In the genomic region with DNA sequence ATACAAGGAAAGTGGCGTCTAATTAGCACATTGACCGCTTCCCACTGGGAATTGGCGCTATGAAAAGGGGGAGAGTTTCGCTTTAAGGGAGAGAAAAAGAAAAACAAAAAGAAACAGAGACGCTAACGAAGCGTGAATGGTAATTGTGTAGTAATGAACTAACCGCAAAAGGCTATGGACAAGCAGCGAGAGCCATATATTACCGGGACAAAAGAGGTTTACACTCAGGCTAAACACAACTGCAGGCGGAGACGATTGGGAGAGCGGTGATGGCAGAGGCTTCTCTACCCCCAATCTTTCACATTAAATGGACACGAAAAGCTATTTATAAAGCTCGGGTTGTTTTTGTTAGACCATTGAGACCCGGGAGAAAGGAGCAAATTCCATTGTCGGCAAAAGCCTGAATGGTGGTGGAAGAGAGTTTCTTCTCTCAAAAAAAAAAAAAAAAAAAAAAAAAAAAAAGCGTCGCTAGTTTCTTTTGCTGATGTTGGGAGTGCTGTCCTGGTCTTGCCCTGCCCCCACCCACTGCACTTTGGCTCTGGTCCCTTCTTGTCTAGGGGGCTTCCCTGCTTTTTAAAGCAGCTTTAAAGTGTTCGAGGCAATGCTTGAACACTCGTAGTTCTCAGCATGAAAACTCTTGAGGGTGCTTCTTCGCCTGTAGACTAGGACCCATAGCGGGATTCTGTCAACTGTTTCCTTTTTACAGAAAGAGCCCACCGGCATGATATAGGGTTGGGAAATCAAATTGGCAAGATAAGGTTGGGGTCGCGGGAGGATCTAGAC, we compare ENCODE assay signal across 8 mouse cellular contexts. TPM values are rescaled to one million over a fixed set of nuclear protein-coding genes. Genes with fewer than 3 reads are reported as not detected.
DNase-seq lines count a peak whose midpoint lies in the region; ATAC-seq and TF ChIP-seq lines count a peak whose summit lies in the region.
"Had no signal": no experiment of that assay in that cellular context is flagged by ENCODE, and none has a peak within 500 bp of the region (broad histone marks: within the 10 kb centered on the region; RNA-seq: fewer than 3 reads in every experiment).

No protein-coding gene starts in this region.

- ATAC-seq in heart, postnatal 0 days (ENCODE audit: insufficient read depth, low read depth), result no peak

- H3K9me3 ChIP-seq in heart, postnatal 0 days (replicated peaks; ENCODE audit: control insufficient read depth, low read length), result no peaks in the 10 kb centered on the region

- H3K4me1 ChIP-seq in heart, postnatal 0 days (ENCODE audit: control insufficient read depth, insufficient read depth), result peaks cover 14% of the 10 kb centered on the region; the same call in 1 of the 2 replicates
- H3K4me1 ChIP-seq in kidney, adult 2 months (ENCODE audit: control insufficient read depth, insufficient read depth, low read length), result no peaks in the 10 kb centered on the region

- H3K27me3 ChIP-seq in heart, postnatal 0 days (ENCODE audit: control insufficient read depth, insufficient read depth, low read length), result peaks cover 96% of the 10 kb centered on the region
- H3K27me3 ChIP-seq in kidney, adult 2 months (replicated peaks; ENCODE audit: control insufficient read depth, insufficient read depth, low read length), result peaks cover 21% of the 10 kb centered on the region

- H3K36me3 ChIP-seq in heart, postnatal 0 days (replicated peaks; ENCODE audit: control insufficient read depth, insufficient read depth, low read length), result no peaks in the 10 kb centered on the region
- no peaks in the 10 kb centered on the region for H3K36me3 ChIP-seq in kidney, adult 2 months (ENCODE audit: control insufficient read depth, insufficient read depth, low read length)

- no peak overlapping the region for H3K27ac ChIP-seq in heart, postnatal 0 days (ENCODE audit: low read depth)
- H3K27ac ChIP-seq in kidney, adult 2 months (ENCODE audit: insufficient read depth, low read depth, low read length), result no peak overlapping the region

- 1% methylated on average over 26 of the region's 26 CpGs for WGBS in heart, postnatal 0 days
- WGBS in kidney, adult 2 months, result 2% methylated on average over 26 of the region's 26 CpGs

- H3K4me2 ChIP-seq in heart, postnatal 0 days (ENCODE audit: low read depth, low read length), result peak overlapping the region; percentile 67

- TF ChIP-seq EP300 in heart, postnatal 0 days (IDR thresholded peaks at IDR 0.05; ENCODE audit: low read depth), result no peak

- DNase-seq in CD4-positive helper T cell, adult 2 months (ENCODE audit: low read depth, low spot score), result peak; percentile 18
- DNase-seq in ES-CJ7 (ENCODE audit: low read depth, low spot score), result peak; percentile 43
- DNase-seq in heart, postnatal 0 days (ENCODE audit: low spot score), result no peak
- DNase-seq in mesoderm, embryonic 11.5 days (ENCODE audit: low read depth, low spot score), result peak; percentile 56
- no peak for DNase-seq in layer of hippocampus, adult 8-10 months (ENCODE audit: low spot score in 2 of 2)
- DNase-seq in gastrocnemius, postnatal 4 days (ENCODE audit: low spot score in 2 of 2), result no peak
- DNase-seq in kidney, adult 2 months, result no peak

- no peak overlapping the region for H3K9ac ChIP-seq in heart, postnatal 0 days (replicated peaks; ENCODE audit: low read depth, low read length)

- no peak for TF ChIP-seq CTCF in heart, postnatal 0 days (IDR thresholded peaks at IDR 0.05; ENCODE audit: low read depth)
- TF ChIP-seq CTCF in kidney, adult 2 months (conservative IDR thresholded peaks at IDR 0.05; ENCODE audit: insufficient read depth, insufficient read length, low read depth, low read length), result no peak

- peak overlapping the region; percentile 50 for H3K4me3 ChIP-seq in heart, postnatal 0 days (ENCODE audit: low read depth, low read length)
- no peak overlapping the region for H3K4me3 ChIP-seq in kidney, adult 2 months (ENCODE audit: insufficient read depth, low read depth, low read length)

- TF ChIP-seq POLR2A in kidney, adult 2 months (IDR thresholded peaks at IDR 0.05; ENCODE audit: low read depth, low read length), result no peak

RNA-seq across cellular contexts. Expression of gene Dbx1, which starts 2.2 kb away (rescaled TPM):
- not detected in 2 replicates for total RNA-seq in heart, postnatal 0 days (2014; rRNA removed; ENCODE audit: low replicate concordance)
- not detected in 2 replicates for polyA plus RNA-seq in heart, postnatal 0 days (2015; fragmentation: Nextera tagmentation; extraction: Ambion mirVana)
- total RNA-seq in layer of hippocampus, adult 8-10 months (2022), result not detected
- 1 to 10 TPM; 1.3 to 2.0 TPM for total RNA-seq in gastrocnemius, postnatal 4 days (2021)
- not detected in 2 replicates for polyA plus RNA-seq in kidney, adult 2 months (2012; rRNA removed)
- total RNA-seq: left cerebral cortex, adult 8-10 months had no signal

Comparison
In these comparisons a context has a peak if more than half of its experiments do, and no peak if none do; other contexts are left out.
1. DNase-seq: peak in CD4-positive helper T cell, adult 2 months (single experiment), ES-CJ7 (single experiment) and mesoderm, embryonic 11.5 days (single experiment); none in heart, postnatal 0 days (single experiment), layer of hippocampus, adult 8-10 months (0 of 2), gastrocnemius, postnatal 4 days (0 of 2) and kidney, adult 2 months (single experiment).